Comparison of ENCODE assay signal across 25 mouse cellular contexts in the genomic region with DNA sequence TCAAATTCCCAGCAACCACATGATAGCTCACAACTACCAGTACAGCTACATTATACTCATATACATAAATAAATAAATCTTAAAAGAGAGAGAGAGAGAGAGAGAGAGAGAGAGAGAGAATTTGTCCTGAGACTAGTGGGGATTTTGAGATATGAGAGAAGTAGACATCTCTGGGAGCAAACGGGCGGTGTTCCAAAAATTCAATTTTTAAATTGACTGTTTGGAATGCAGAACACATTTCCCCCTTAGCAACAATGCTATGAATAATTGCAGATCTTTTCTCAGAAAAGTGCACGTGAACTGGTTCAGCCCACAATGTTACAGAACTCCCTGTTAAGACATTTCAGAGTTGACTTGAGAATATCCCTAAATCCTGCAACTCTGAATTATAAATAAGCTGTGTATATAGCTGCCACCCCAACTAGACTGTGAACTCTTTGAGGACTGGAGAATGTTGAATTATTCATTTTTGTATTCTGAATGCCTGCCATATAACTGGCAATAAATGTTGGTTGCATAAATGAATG. TPM values are rescaled to one million over a fixed set of nuclear protein-coding genes. Genes with fewer than 3 reads are reported as not detected.
DNase-seq lines count a peak whose midpoint lies in the region; ATAC-seq and TF ChIP-seq lines count a peak whose summit lies in the region.
"Had no signal": no experiment of that assay in that cellular context is flagged by ENCODE, and none has a peak within 500 bp of the region (broad histone marks: within the 10 kb centered on the region; RNA-seq: fewer than 3 reads in every experiment).

No protein-coding gene starts in this region.

- peak; percentile 40 for DNase-seq in hindbrain, postnatal 0 days (ENCODE audit: low spot score)
- no peak for DNase-seq in hindbrain, embryonic 10.5 days (ENCODE audit: low spot score)
- peak; percentile 49 for DNase-seq in lung, postnatal 0 days (ENCODE audit: low spot score)
- no peak for DNase-seq in lung, adult 2 months
- DNase-seq in brain, adult 2 months (ENCODE audit: low read depth, low spot score), result peak; percentile 60
- DNase-seq in telencephalon, adult 2 months (ENCODE audit: low read depth, low spot score), result peak; percentile 60
- DNase-seq: adrenal gland, adult 2 months; adrenal gland, postnatal 36 days; B cell, adult 2 months; cerebellum, adult 8-10 months; cerebellum, postnatal 25 days; gastrocnemius, postnatal 25 days; kidney, adult 8-10 months; lung, postnatal 36 days had no signal

- no peak for ATAC-seq in hindbrain, postnatal 0 days
- ATAC-seq in lung, postnatal 0 days, result no peak
- ATAC-seq: activated CD4-positive, CD25-positive, alpha-beta regulatory T cell, adult 4 months; intestine, embryonic 16.5 days; midbrain, embryonic 13.5 days had no signal

- no peak overlapping the region for H3K4me2 ChIP-seq in hindbrain, postnatal 0 days (ENCODE audit: low read depth, low read length)
- H3K4me2 ChIP-seq in lung, postnatal 0 days (replicated peaks; ENCODE audit: low read depth, low read length), result no peak overlapping the region
- H3K4me2 ChIP-seq: heart, embryonic 15.5 days; hindbrain, embryonic 12.5 days; limb, embryonic 13.5 days; liver, embryonic 11.5 days; midbrain, embryonic 13.5 days; neural tube, embryonic 13.5 days had no signal

- 63% methylated on average over 3 of the region's 3 CpGs for WGBS in hindbrain, postnatal 0 days
- 91% methylated on average over 3 of the region's 3 CpGs for whole genome bisulfite sequencing in hindbrain, embryonic 10.5 days
- WGBS in lung, postnatal 0 days, result 62% methylated on average over 3 of the region's 3 CpGs
- WGBS in lung, adult 2 months, result 77% methylated on average over 3 of the region's 3 CpGs

- H3K27ac ChIP-seq in hindbrain, postnatal 0 days, result no peak overlapping the region
- no peak overlapping the region for H3K27ac ChIP-seq in hindbrain, embryonic 10.5 days
- H3K27ac ChIP-seq in lung, postnatal 0 days (ENCODE audit: low read length), result no peak overlapping the region
- H3K27ac ChIP-seq: heart, embryonic 10.5 days; heart, embryonic 15.5 days; hindbrain, embryonic 12.5 days; kidney, postnatal 0 days; limb, embryonic 13.5 days; midbrain, embryonic 13.5 days; neural tube, embryonic 13.5 days had no signal

- TF ChIP-seq CTCF in hindbrain, postnatal 0 days (IDR thresholded peaks at IDR 0.05; ENCODE audit: low read depth), result no peak
- TF ChIP-seq CTCF in lung, postnatal 0 days (IDR thresholded peaks at IDR 0.05), result no peak
- no peak for TF ChIP-seq CTCF in lung, adult 2 months (IDR thresholded peaks at IDR 0.05; ENCODE audit: insufficient read depth, low read length)

- H3K9me3 ChIP-seq in hindbrain, postnatal 0 days (ENCODE audit: low read length), result no peaks in the 10 kb centered on the region
- peaks cover 3% of the 10 kb centered on the region; the same call in 1 of the 2 replicates for H3K9me3 ChIP-seq in hindbrain, embryonic 10.5 days
- H3K9me3 ChIP-seq in lung, postnatal 0 days (ENCODE audit: low read length), result no peaks in the 10 kb centered on the region
- H3K9me3 ChIP-seq: heart, embryonic 10.5 days; heart, embryonic 15.5 days; hindbrain, embryonic 12.5 days; limb, embryonic 13.5 days; midbrain, embryonic 13.5 days; neural tube, embryonic 13.5 days had no signal

- H3K4me1 ChIP-seq in hindbrain, postnatal 0 days (ENCODE audit: insufficient read depth, low read length), result no peaks in the 10 kb centered on the region
- H3K4me1 ChIP-seq in hindbrain, embryonic 10.5 days (replicated peaks), result no peaks in the 10 kb centered on the region
- no peaks in the 10 kb centered on the region for H3K4me1 ChIP-seq in lung, postnatal 0 days (ENCODE audit: insufficient read depth, low read depth, low read length)
- H3K4me1 ChIP-seq in lung, adult 2 months (ENCODE audit: control insufficient read depth, insufficient read depth, low read length), result no peaks in the 10 kb centered on the region
- H3K4me1 ChIP-seq: heart, embryonic 10.5 days; heart, embryonic 15.5 days; hindbrain, embryonic 12.5 days; limb, embryonic 13.5 days had no signal

- no peak overlapping the region for H3K4me3 ChIP-seq in hindbrain, postnatal 0 days (ENCODE audit: low read length)
- no peak overlapping the region for H3K4me3 ChIP-seq in hindbrain, embryonic 10.5 days
- H3K4me3 ChIP-seq in lung, postnatal 0 days (ENCODE audit: low read depth, low read length), result no peak overlapping the region
- H3K4me3 ChIP-seq in lung, adult 2 months (replicated peaks; ENCODE audit: extremely low read depth, low read depth, low read length), result no peak overlapping the region
- H3K4me3 ChIP-seq: heart, embryonic 10.5 days; heart, embryonic 15.5 days; hindbrain, embryonic 12.5 days; limb, embryonic 13.5 days; midbrain, embryonic 13.5 days; myocyte; neural tube, embryonic 13.5 days had no signal

- no peak overlapping the region for H3K9ac ChIP-seq in hindbrain, postnatal 0 days (replicated peaks; ENCODE audit: low read length)
- H3K9ac ChIP-seq in lung, postnatal 0 days (replicated peaks; ENCODE audit: low read depth), result no peak overlapping the region
- H3K9ac ChIP-seq: heart, embryonic 15.5 days; hindbrain, embryonic 12.5 days; limb, embryonic 13.5 days; midbrain, embryonic 13.5 days; neural tube, embryonic 13.5 days had no signal

- H3K27me3 ChIP-seq in hindbrain, postnatal 0 days (ENCODE audit: insufficient read depth, low read length), result no peaks in the 10 kb centered on the region
- H3K27me3 ChIP-seq in hindbrain, embryonic 10.5 days (ENCODE audit: insufficient read depth, poor library complexity, severe bottlenecking), result no peaks in the 10 kb centered on the region
- H3K27me3 ChIP-seq in lung, postnatal 0 days (replicated peaks; ENCODE audit: insufficient read depth, low read length), result no peaks in the 10 kb centered on the region
- H3K27me3 ChIP-seq: heart, embryonic 15.5 days; hindbrain, embryonic 12.5 days; limb, embryonic 13.5 days; midbrain, embryonic 13.5 days; neural tube, embryonic 13.5 days had no signal

- TF ChIP-seq EP300 in lung, postnatal 0 days (IDR thresholded peaks at IDR 0.05), result no peak

- no peaks in the 10 kb centered on the region for H3K36me3 ChIP-seq in hindbrain, postnatal 0 days (ENCODE audit: insufficient read depth, low read length)
- H3K36me3 ChIP-seq in hindbrain, embryonic 10.5 days, result no peaks in the 10 kb centered on the region
- H3K36me3 ChIP-seq in lung, postnatal 0 days (ENCODE audit: insufficient read depth, low read length), result no peaks in the 10 kb centered on the region
- H3K36me3 ChIP-seq: heart, embryonic 10.5 days; heart, embryonic 15.5 days; hindbrain, embryonic 12.5 days; limb, embryonic 13.5 days; midbrain, embryonic 13.5 days; neural tube, embryonic 13.5 days had no signal

- no peak for TF ChIP-seq POLR2A in lung, adult 2 months (IDR thresholded peaks at IDR 0.05; ENCODE audit: borderline replicate concordance, extremely low read depth, low read depth, low read length)

RNA-seq across cellular contexts. Expression of a gene that starts 8.8 kb away (rescaled TPM):
- total RNA-seq in hindbrain, postnatal 0 days (2014; rRNA removed), result 27.9 and 34.2 TPM in 2 replicates
- polyA plus RNA-seq in hindbrain, postnatal 0 days (2015; fragmentation: Nextera tagmentation; extraction: Ambion mirVana), result 4.9 and 5.0 TPM in 2 replicates
- 3.7 and 4.5 TPM in 2 replicates for polyA plus RNA-seq in hindbrain, embryonic 10.5 days (2016; fragmentation: Nextera tagmentation; extraction: Ambion mirVana)
- polyA plus RNA-seq in lung, postnatal 0 days (2015; fragmentation: Nextera tagmentation; extraction: Ambion mirVana), result 5.0 and 5.8 TPM in 2 replicates
- polyA plus RNA-seq in lung, adult 2 months (2012; rRNA removed), result 28.4 and 33.4 TPM in 2 replicates

RNA-seq across cellular contexts. Expression of a gene that starts 30.4 kb away (rescaled TPM):
- total RNA-seq in hindbrain, postnatal 0 days (2014; rRNA removed), result 56.9 and 62.0 TPM in 2 replicates
- polyA plus RNA-seq in hindbrain, postnatal 0 days (2015; fragmentation: Nextera tagmentation; extraction: Ambion mirVana), result 33.1 and 33.2 TPM in 2 replicates
- 13.2 and 14.2 TPM in 2 replicates for polyA plus RNA-seq in hindbrain, embryonic 10.5 days (2016; fragmentation: Nextera tagmentation; extraction: Ambion mirVana)
- polyA plus RNA-seq in lung, postnatal 0 days (2015; fragmentation: Nextera tagmentation; extraction: Ambion mirVana), result 19.7 and 19.8 TPM in 2 replicates
- polyA plus RNA-seq in lung, adult 2 months (2012; rRNA removed), result 50.1 and 63.8 TPM in 2 replicates

Comparison
In these comparisons a context has a peak if more than half of its experiments do, and no peak if none do; other contexts are left out.
1. DNase-seq: peak in hindbrain, postnatal 0 days (single experiment), lung, postnatal 0 days (single experiment), brain, adult 2 months (single experiment) and telencephalon, adult 2 months (single experiment); none in hindbrain, embryonic 10.5 days (single experiment) and lung, adult 2 months (single experiment).